Mouse (Mus musculus) testis, adult 2 months (tissue): ENCODE results near the gene Trim8.

Source experiments
- CTCF ChIP-seq: fragments of 200-500 bp; IDR thresholded peaks from 2 replicates; pipeline ENCODE4 v1.5.1; 2012; ENCODE audit warnings: low read depth, mild to moderate bottlenecking, inconsistent platforms, low read length, moderate library complexity; ENCODE audit not compliant: control insufficient read depth, insufficient read depth, insufficient replicate concordance
- POLR2A ChIP-seq: fragments of 200-500 bp; IDR thresholded peaks from 2 replicates; pipeline ENCODE4 v1.6.1; 2012; ENCODE audit warnings: low read depth, mild to moderate bottlenecking, inconsistent platforms, low read length, moderate library complexity; ENCODE audit not compliant: control insufficient read depth

DNA sequence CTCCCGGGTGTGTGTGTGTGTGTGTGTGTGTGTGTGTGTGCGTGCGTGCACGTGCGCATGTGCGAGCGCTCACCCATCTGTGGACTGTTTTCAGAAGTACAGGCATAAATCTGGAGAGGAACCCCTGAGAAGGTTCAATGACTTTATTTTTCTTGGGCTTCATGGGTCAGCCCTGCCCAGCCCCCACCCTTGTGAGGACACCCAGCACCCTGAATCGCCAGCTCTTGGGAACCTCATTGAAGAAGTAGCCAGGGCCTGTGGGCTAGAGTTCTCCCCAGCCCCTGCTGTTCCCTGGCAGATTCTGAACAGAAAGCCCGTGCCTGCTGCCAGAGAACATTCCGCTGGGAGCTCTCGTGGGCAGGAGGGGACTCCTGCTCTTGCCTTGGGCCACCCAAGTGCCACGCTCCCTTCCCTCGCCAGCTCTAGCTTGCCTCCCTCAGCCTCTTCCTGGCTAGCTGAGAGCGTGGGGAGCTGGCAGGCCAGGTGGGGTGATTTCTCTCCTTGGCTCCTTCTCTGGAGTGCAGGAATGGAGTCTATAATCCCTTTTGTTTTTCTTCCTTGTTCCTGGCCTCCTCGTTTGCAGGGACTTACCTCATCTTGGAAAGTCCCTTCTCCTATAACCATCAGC is 17.7 kb upstream of the Trim8 start:
- no peak for TF ChIP-seq POLR2A
- TF ChIP-seq CTCF, result no peak
